Mouse (Mus musculus): ENCODE results near the gene Kctd14.
"Not testable (repeated sequence)": the region's sequence is repeated elsewhere in the genome, so short reads cannot be mapped to it uniquely, and the experiment has no call there.

Kctd14 gene

GRCm38 (mm10) chr7:97451023-97451422 lies at the start of gene Kctd14:
TSS of gene Kctd14 (plus strand) at chr7:97451323.
- DNase-seq (ENCODE audit: low spot score), result not testable (repeated sequence)

GRCm38 (mm10) chr7:97407145-97407544 lies 44.0 kb upstream of the Kctd14 start:
- no peak for DNase-seq (ENCODE audit: low spot score)

- DNase-seq (ENCODE audit: low spot score), result no peak
Observed at GRCm38 (mm10) chr7:97411106-97411505, 40.0 kb upstream of the Kctd14 start.

- no peak for DNase-seq (ENCODE audit: low spot score)
Observed at GRCm38 (mm10) chr7:97411575-97411974, 39.5 kb upstream of the Kctd14 start.

- DNase-seq (ENCODE audit: low spot score), result no peak
Observed at GRCm38 (mm10) chr7:97413981-97414380, 37.1 kb upstream of the Kctd14 start.

- no peak for DNase-seq (ENCODE audit: low spot score)
Observed at GRCm38 (mm10) chr7:97414426-97414825, 36.7 kb upstream of the Kctd14 start.

GRCm38 (mm10) chr7:97414915-97415687 lies 36.0 kb upstream of the Kctd14 start:
- no peak for DNase-seq (ENCODE audit: low spot score)

- no peak for DNase-seq (ENCODE audit: low spot score)
Observed at GRCm38 (mm10) chr7:97416473-97416872, 34.6 kb upstream of the Kctd14 start.

- DNase-seq (ENCODE audit: low spot score), result no peak
Observed at GRCm38 (mm10) chr7:97416906-97417777, 34.0 kb upstream of the Kctd14 start, which contains the start of gene Thrsp. TSS of gene Thrsp (minus strand) at chr7:97417730.

- DNase-seq (ENCODE audit: low spot score), result no peak
Observed at GRCm38 (mm10) chr7:97418717-97419116, 32.4 kb upstream of the Kctd14 start.

GRCm38 (mm10) chr7:97419163-97419562 lies 32.0 kb upstream of the Kctd14 start:
- no peak for DNase-seq (ENCODE audit: low spot score)

- no peak for DNase-seq (ENCODE audit: low spot score)
Observed at GRCm38 (mm10) chr7:97420406-97420805, 30.7 kb upstream of the Kctd14 start.

GRCm38 (mm10) chr7:97420958-97421651 lies 30.0 kb upstream of the Kctd14 start:
- DNase-seq (ENCODE audit: low spot score), result no peak

GRCm38 (mm10) chr7:97423754-97424153 lies 27.4 kb upstream of the Kctd14 start:
- no peak for DNase-seq (ENCODE audit: low spot score)

- peak; percentile 79 for DNase-seq (ENCODE audit: low spot score)
Observed at GRCm38 (mm10) chr7:97424621-97425245, 26.4 kb upstream of the Kctd14 start.

- no peak for DNase-seq (ENCODE audit: low spot score)
Observed at GRCm38 (mm10) chr7:97426566-97426965, 24.6 kb upstream of the Kctd14 start.

GRCm38 (mm10) chr7:97427296-97427695 lies 23.8 kb upstream of the Kctd14 start:
- no peak for DNase-seq (ENCODE audit: low spot score)

GRCm38 (mm10) chr7:97427778-97428420 lies 23.2 kb upstream of the Kctd14 start:
- no peak for DNase-seq (ENCODE audit: low spot score)

GRCm38 (mm10) chr7:97429705-97430104 lies 21.4 kb upstream of the Kctd14 start:
- no peak for DNase-seq (ENCODE audit: low spot score)

GRCm38 (mm10) chr7:97433517-97433916 lies 17.6 kb upstream of the Kctd14 start:
- DNase-seq (ENCODE audit: low spot score), result not testable (repeated sequence)

GRCm38 (mm10) chr7:97434517-97434916 lies 16.6 kb upstream of the Kctd14 start:
- no peak for DNase-seq (ENCODE audit: low spot score)

Measured in urinary bladder, postnatal 10 days (tissue).